Mouse (Mus musculus): Measurements from ENCODE around the gene Ovol2.

Ovol2 gene

DNA sequence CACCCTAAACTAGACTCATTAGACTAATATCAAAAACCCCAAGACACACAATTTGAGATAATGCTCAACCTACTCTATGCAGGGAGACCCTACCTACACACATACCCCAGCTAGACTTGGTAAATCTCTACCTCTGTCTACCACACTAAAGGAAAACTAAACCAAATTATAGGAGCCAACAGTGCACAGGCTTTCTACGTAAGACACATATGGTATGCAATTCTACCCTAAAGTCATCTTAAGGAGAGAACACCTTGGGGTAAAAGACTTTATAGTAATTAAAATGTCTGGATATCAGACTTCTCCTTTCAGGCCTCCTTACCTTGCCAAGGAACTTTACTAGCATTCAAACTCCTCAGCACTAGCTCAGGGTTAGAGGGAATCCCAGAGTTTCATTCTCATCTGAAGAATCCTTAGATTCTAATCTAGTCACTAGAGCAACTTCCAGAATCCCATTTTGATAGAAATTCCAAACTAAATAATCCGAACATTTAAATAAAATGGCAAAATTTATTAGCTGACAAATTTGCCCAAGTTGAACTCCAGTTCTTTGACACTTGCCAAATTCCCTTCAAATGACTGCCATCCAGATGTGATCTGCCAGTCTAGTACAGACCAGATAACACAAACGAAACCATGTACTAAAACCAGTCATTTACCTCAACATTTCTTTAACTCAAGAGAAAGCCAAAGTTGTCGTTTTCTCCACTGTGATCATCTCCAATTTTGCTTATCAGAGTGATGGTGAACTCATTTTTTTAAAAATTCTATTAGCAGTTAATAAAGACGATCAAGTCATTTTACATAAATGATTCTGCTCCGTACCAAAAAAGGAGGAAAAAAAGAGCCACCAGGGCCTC, 63.3 kb downstream of the Ovol2 start:
- no peak for DNase-seq (ENCODE audit: low spot score in 2 of 2)

DNA sequence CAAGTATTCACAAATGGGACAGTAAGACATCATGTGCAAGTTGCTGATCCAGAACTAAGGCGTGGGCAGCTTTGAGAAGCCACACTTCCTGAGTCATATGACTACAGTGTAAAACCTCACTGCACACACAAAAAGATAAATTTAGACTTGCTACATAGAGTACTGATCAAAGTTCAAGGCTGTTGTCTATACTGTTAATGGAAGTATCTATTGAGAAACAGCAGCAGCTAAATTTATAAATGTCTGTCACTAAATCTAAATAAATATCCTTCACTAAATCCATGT, 64.3 kb downstream of the Ovol2 start:
- DNase-seq (ENCODE audit: low spot score in 2 of 2): peak; percentile 82 to 84

GRCm38 (mm10) chr2:144267004-144267730, 64.8 kb downstream of the Ovol2 start:
- DNase-seq (ENCODE audit: low spot score in 2 of 2): no peak

GRCm38 (mm10) chr2:144265916-144266683, 65.8 kb downstream of the Ovol2 start:
- peak; percentile 49 to 58 for DNase-seq (ENCODE audit: low spot score in 2 of 2)

DNA sequence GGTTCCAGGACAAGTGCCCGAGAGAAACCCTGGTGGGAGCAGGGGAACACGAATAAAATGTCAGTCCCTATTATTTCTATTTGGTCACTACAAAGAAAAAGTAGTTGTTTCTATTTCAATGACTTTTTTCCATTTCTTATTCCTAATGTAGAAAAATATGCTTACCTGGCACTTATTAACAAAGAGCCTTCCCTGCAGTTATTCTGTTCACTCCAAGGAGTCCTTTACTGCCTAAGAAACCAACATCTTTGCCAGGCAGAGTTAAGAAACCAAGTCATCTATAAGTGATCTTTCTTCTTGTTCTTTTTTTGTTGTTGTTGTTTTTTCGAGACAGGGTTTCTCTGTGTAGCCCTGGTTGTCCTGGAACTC, 66.8 kb downstream of the Ovol2 start:
- no peak for DNase-seq (ENCODE audit: low spot score in 2 of 2)

- DNase-seq (ENCODE audit: low spot score in 2 of 2): no peak
These were observed 67.4 kb downstream of the Ovol2 start for GRCm38 (mm10) chr2:144264398-144265119.

DNA sequence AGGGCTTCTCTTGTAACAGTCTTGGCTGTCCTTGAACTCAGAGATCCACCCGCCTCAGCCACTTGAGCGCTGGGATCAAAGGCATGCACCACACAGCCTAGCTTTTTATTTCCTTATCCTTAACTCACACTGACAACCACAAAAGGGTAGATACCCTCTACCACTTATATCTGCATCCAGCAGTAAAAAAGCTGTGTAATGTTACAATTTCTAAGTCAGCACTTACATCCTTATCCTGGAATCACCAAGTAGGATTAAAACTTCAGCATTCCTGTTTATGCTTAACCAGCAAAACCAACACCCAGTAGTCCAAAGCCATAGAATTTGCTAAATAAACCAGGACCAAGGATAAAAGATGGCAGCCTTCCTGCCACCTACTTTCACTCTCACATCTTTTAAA, 69.1 kb downstream of the Ovol2 start:
- no peak for DNase-seq (ENCODE audit: low spot score in 2 of 2)
